Mouse (Mus musculus) left cerebral cortex, adult 9 months (tissue): ENCODE measurements around the gene Syne3.

Experiments used
- DNase-seq, 2 experiments: peaks; one replicate each; pipeline ENCODE4 v3.0.0; 2022; ENCODE audit warnings: low spot score in 2 of 2

Syne3 gene

GRCm38 (mm10) chr12:104896640-104897039, 113.0 kb downstream of the Syne3 start:
- DNase-seq, result peak in 1 of 2 experiments; percentile 58

- DNase-seq, result no peak
Measured at GRCm38 (mm10) chr12:104892245-104892644, 117.4 kb downstream of the Syne3 start.

- no peak for DNase-seq
Measured at GRCm38 (mm10) chr12:104890066-104890465, 119.5 kb downstream of the Syne3 start.

GRCm38 (mm10) chr12:104886104-104886503, 123.5 kb downstream of the Syne3 start:
- no peak for DNase-seq

GRCm38 (mm10) chr12:104882533-104882932, 127.1 kb downstream of the Syne3 start:
- no peak for DNase-seq

- DNase-seq, result no peak
Measured at GRCm38 (mm10) chr12:104882061-104882460, 127.5 kb downstream of the Syne3 start.

- no peak for DNase-seq
Measured at GRCm38 (mm10) chr12:104881518-104882060, 128.0 kb downstream of the Syne3 start.

GRCm38 (mm10) chr12:104880367-104880766, 129.2 kb downstream of the Syne3 start:
- DNase-seq, result no peak
